Mouse (Mus musculus) WW6 (cell line): ENCODE measurements around the gene Eif4a3.
A peak's percentile ranks its signal among the peaks of the same experiment; 100 is the strongest.
"Not testable (repeated sequence)": the region's sequence is repeated elsewhere in the genome, so short reads cannot be mapped to it uniquely, and the experiment has no call there.

Experiments
- DNase-seq: peaks from one replicate; pipeline ENCODE4 v3.0.0-alpha.2; 2013; ENCODE audit warnings: low read depth, low spot score

Eif4a3 gene

GRCm38 (mm10) chr11:119298917-119299316, 972 bp downstream of the Eif4a3 start:
- DNase-seq: no peak

- DNase-seq: no peak
Measured at GRCm38 (mm10) chr11:119297996-119298395, 1.9 kb downstream of the Eif4a3 start.

- DNase-seq: not testable (repeated sequence)
Measured at GRCm38 (mm10) chr11:119292861-119293260, 7.0 kb downstream of the Eif4a3 start.

GRCm38 (mm10) chr11:119287207-119287992, 12.5 kb downstream of the Eif4a3 start:
- DNase-seq: no peak

- no peak for DNase-seq
Measured at GRCm38 (mm10) chr11:119285791-119286527, 13.9 kb downstream of the Eif4a3 start.

- DNase-seq: no peak
Measured at GRCm38 (mm10) chr11:119281030-119281429, 18.9 kb downstream of the Eif4a3 start.

GRCm38 (mm10) chr11:119273186-119273930, 26.5 kb downstream of the Eif4a3 start:
- DNase-seq: no peak

- not testable (repeated sequence) for DNase-seq
Measured at GRCm38 (mm10) chr11:119272492-119272891, 27.4 kb downstream of the Eif4a3 start.

GRCm38 (mm10) chr11:119268557-119269195, 31.2 kb downstream of the Eif4a3 start:
- DNase-seq: no peak

- DNase-seq: peak; percentile 91
Measured at GRCm38 (mm10) chr11:119267768-119268556, 31.9 kb downstream of the Eif4a3 start, which contains the start of gene Gaa. Gene Gaa, plus strand, starts transcription at chr11:119267887.

- no peak for DNase-seq
Measured at GRCm38 (mm10) chr11:119267241-119267674, 32.6 kb downstream of the Eif4a3 start.

GRCm38 (mm10) chr11:119265811-119266210, 34.1 kb downstream of the Eif4a3 start:
- DNase-seq: no peak

- no peak for DNase-seq
Measured at GRCm38 (mm10) chr11:119264413-119264812, 35.5 kb downstream of the Eif4a3 start.

GRCm38 (mm10) chr11:119259977-119260376, 39.9 kb downstream of the Eif4a3 start:
- DNase-seq: no peak

- DNase-seq: no peak
Measured at GRCm38 (mm10) chr11:119258572-119259322, 41.1 kb downstream of the Eif4a3 start.

- DNase-seq: no peak
Measured at GRCm38 (mm10) chr11:119258216-119258571, 41.7 kb downstream of the Eif4a3 start.

GRCm38 (mm10) chr11:119256557-119256956, 43.3 kb downstream of the Eif4a3 start:
- not testable (repeated sequence) for DNase-seq

- DNase-seq: no peak
Measured at GRCm38 (mm10) chr11:119252854-119253541, 46.9 kb downstream of the Eif4a3 start.

GRCm38 (mm10) chr11:119250998-119251397, 48.9 kb downstream of the Eif4a3 start:
- DNase-seq: no peak
